Mouse (Mus musculus) lung, adult 2 months (tissue): ENCODE measurements around the gene Rfx2.

Experiments
- CTCF ChIP-seq: fragments of 200-500 bp; IDR thresholded peaks from 2 replicates; pipeline ENCODE4 v1.5.1; 2011; ENCODE audit warnings: mild to moderate bottlenecking, low read length, control low read depth; ENCODE audit not compliant: insufficient read depth
- POLR2A ChIP-seq: fragments of 200-500 bp; IDR thresholded peaks from 2 replicates; pipeline ENCODE4 v1.6.1; 2011; ENCODE audit warnings: low read depth, mild to moderate bottlenecking, control low read depth, low read length, borderline replicate concordance; ENCODE audit errors: extremely low read depth

GRCm38 (mm10) chr17:56758132-56758531 is 72.7 kb downstream of the Rfx2 start:
- 0 out of 2 replicates have a peak, but pooled peaks have one; percentile 14 for TF ChIP-seq CTCF
- TF ChIP-seq POLR2A = no peak
